Mouse (Mus musculus) left cerebral cortex, adult 18-20 months (tissue): ENCODE results near the gene Gm10408. TPM values are rescaled to one million over a fixed set of nuclear protein-coding genes. Genes with fewer than 3 reads are reported as not detected.
"Not testable (repeated sequence)": the region's sequence is repeated elsewhere in the genome, so short reads cannot be mapped to it uniquely, and the experiment has no call there.

Experiments used
- DNase-seq, 2 experiments: peaks; one replicate each; pipeline ENCODE4 v3.0.0; 2021 to 2022; ENCODE audit warnings: low spot score in 2 of 2, mixed read lengths in 1 of 2
- long read RNA-seq, 2 experiments: library from polyadenylated mRNA; stranded (forward); transcript quantifications; one replicate each; pipeline ENCODE4 v2.0.0; 2021
- total RNA-seq, 2 experiments: library from RNA; stranded (reverse); gene quantifications; 2 replicates each; pipeline ENCODE4 v1.2.3; 2021

Gm10408 gene
- under 1 TPM in 1 of 2 experiments, not detected in 1; 0.33 TPM for total RNA-seq
- long read RNA-seq, experiment 1: 0 reads
- long read RNA-seq, experiment 2: 0 reads

DNA sequence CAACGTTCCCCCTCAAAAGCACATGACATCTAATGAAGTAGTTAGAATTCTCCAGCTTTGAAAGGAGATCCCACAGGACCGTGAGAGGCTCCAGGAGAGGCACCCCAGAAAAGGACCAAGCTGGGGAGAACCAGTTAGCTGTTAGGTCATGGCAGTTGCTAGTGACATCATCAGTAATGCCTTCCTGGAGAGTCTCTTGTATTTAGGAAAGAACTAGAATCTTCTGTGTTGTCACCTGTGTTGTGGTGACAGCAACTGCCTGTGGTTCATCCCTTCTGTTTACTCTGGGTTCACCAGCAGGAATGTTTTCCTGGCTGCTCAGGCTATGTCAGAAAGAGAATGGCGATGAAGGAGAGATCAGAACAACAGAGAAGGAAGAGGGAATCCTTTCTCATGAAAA, at the start of gene Gm10408:
TSS of gene Gm10408 (plus strand) at position 301 of the 400 bp plus-strand sequence.
- DNase-seq: not testable (repeated sequence)

DNA sequence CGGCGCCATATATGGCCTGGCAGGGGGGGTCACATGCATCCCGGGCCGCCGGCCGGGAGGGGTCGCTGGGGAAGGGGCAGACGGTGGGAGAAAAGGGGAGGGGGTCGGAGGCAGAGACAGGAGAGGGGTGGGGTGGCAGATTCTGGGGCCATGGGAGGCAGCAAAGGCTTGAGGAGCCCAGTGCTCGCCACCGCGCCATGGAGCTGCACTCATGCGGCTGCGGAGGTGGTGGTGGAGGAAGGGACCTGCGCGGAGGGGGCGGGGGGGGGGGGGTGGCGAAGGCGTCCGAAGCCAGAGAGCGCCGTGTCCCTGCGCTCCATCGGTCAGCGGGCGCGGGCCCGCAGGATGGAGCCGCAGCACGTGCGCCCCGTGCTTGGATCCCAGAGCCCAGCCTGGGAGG, 36.9 kb upstream of the Gm10408 start, which contains the start of gene Gm10409:
TSS of gene Gm10409 (plus strand) at position 301 of the 400 bp plus-strand sequence.
- DNase-seq: not testable (repeated sequence)

DNA sequence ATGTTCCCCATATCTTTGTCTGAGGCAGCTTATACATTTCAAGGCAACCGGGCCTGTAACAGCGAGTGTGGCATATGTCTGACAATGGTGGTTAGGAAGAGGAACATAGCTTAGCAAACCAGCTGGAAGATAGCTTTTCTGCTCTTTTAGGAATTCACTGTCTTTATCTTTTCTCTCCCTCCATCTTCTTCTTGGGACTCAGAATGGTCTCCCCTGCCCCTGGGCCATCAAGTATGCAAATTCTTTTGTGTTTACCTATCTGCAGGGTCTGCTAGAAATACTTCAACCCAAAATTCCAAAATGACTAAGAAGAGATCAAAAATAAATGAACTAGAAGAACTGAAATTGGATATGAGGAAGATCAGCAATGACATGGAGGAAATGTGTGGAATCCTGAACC, 21.4 kb upstream of the Gm10408 start, which contains the start of gene Gm3005:
TSS of gene Gm3005 (plus strand) at position 301 of the 400 bp plus-strand sequence.
- not testable (repeated sequence) for DNase-seq

Other genes with a start within 250 kb of the Gm10408 start
- gene D830030K20Rik, start 240.9 kb upstream of the Gm10408 start, total RNA-seq: 1 to 10 TPM; 3.6 to 6.5 TPM
- not detected for gene Gm2956, start 116.8 kb upstream of the Gm10408 start, total RNA-seq
- gene Gm10413, start 54.3 kb upstream of the Gm10408 start, total RNA-seq: not detected
- 1 to 10 TPM in 1 of 2 experiments, not detected in 1; 1.2 TPM for gene Gm10409, start 36.8 kb upstream of the Gm10408 start, total RNA-seq
- gene Gm3005, start 21.3 kb upstream of the Gm10408 start, total RNA-seq: not detected
- gene Gm3012, start 185.1 kb downstream of the Gm10408 start, total RNA-seq: not detected
- gene Gm3020, start 202.7 kb downstream of the Gm10408 start, total RNA-seq: 1 to 10 TPM; 1.2 to 3.4 TPM
- not detected for gene Gm3043, start 239.4 kb downstream of the Gm10408 start, total RNA-seq